Mouse (Mus musculus): ENCODE results near the gene Rcor3.

The Rcor3 gene

DNA sequence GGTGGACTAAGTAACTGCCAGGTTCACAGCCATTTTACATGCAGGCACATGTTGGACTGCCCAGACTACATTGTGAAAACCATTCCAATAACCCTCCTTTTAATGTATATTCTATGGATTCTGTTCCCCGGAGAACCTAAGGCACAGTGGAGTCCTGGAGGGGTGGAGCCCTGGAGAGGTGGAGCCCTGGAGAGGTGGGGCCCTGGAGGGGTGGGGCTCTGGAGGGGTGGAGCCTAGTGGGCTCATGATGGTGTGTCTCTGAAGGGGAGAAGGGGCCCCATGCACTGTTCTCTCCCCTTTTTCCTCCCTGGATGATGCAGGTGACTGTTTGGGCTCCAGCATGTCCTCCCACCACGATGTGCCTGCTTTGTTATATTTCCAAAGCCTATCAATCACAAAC is 69.7 kb downstream of the Rcor3 start:
- DNase-seq: no peak

DNA sequence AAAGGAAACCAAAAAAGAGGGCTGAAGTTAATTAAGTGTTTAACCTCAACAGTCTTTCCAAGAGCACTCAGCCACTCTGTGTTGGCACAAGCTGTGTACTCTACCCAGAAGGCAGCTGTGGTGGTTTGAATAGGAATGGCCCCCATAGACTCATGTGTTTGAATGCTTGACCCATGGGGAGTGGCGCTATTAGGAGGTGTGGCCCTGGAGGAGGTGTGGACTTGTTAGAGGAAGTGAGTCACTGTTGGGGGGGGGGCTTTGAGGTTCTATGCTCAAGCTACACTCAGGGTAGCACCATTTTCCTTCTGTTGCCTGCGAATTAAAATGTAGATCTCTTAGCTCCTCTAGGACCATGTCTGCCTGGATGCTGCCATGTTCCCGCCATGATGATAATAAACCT is 70.9 kb downstream of the Rcor3 start:
- no peak for DNase-seq

DNA sequence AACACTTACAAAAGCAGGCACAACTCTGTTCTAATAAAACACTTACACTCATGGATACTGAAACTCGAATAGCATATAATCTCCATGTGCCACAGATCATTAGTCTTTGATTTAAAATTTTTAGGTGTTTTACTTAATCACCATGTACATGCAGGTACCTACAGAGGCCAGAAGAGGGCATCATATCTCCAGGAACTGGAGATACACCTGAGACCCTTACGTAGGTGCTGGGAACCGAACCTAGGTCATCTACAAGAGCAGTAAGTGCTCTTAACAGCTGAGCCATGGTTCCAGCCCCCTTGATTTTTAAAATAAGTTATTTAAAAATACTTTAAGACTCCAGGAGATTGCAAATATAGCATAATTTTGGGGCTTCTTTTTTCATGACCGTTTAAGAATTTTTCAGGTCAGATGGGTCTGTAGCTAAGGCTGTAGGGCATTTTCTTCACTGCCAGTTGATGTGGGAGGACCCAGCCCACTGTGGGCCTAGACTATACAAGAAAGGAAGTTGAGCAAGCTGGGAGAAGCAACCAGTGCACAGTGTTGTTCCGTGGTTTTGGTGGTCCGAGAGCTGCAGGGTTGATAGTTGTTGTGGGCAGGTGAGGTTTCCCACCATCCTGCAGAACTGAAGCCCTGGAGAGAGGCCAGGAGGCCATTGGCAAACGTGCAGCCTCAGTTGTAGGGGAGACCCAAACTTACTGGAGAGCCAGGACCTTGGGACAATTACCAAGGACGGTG is 74.5 kb downstream of the Rcor3 start:
- DNase-seq: no peak

DNA sequence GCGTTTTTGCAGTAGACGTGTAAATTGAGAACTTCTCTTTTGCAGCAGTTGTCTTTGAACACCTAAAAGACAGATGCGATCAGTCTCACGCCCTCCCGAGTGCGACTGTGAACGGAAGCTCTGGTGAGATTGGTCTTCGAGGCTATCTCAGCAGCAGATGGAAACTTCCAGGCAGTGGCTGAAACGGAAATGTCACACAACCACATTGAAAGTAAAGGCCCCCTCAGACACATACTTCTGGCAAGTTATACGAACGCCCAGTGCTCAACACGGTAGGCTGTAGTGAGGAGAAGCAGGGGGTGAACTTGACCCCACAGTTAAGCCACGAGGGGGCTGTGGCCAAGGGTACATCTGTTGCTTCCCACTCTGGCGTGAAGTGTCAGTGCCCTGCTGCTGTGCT is 75.2 kb downstream of the Rcor3 start:
- no peak for DNase-seq

DNA sequence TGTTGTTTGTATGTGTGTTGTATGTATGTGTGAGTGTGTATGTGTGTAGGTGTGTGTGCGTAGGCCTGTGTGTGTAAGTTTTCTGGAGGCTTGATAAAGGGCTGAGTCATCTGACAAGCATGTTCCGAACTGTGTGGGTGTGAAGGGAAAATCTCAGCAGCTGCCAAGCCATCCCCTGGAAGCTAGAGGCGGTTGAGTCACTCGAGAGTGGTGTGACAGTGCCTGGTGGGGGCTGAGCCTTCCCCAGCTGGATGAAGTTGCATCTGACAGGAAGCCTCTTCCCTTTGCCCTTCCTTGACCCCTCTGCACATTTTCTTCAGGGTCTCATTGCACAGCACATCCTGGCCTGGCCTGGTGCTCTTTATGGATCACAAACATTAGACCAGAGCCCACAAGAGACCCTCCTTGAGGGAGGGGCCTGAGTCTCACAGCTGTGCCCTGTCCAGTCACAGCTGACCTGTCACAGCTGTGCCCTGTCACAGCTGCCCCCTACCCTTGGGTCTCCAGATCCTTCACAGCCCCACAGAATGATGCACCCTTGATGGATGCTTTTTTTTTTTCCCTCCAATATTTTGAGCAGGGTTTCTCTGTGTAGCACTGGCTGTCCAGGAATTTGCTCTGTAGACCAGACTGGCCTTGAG is 76.1 kb downstream of the Rcor3 start:
- DNase-seq: peak; percentile 91

DNA sequence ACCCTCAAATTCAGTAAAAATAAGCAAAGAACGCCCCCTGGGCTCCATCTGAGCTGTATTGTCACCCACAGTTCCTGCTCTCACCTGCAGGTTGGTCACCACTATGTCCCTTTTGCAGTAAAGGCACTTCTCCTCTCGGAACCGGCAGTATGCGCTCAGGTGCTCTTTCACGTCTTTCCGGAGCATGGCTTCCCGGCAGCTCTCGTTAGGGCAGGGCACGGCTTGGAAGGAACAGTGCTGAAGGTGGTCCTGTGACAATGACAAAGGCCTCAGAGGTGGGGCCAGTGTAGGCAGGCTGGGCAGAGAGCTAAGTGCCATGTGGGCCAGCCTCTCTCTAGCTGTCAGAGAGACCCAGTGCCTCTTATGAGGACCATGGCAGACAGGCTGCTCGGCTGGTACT is 79.0 kb downstream of the Rcor3 start:
- no peak for DNase-seq

DNA sequence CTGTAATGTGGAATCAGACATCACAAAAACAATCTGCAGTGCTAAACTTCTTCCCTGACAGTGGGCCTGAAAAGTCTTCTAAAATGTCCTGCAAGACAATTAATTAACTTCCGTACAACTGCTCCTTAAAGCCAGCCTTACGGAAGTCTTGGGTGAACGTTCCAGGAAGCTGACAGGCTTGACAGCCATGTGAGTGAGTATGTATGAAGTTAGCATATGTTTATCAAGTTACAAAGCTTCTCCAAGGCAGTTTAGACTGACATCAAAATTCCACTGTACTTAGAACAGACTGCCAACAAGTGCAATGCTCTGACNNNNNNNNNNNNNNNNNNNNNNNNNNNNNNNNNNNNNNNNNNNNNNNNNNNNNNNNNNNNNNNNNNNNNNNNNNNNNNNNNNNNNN is 84.1 kb downstream of the Rcor3 start:
- DNase-seq: no peak

DNA sequence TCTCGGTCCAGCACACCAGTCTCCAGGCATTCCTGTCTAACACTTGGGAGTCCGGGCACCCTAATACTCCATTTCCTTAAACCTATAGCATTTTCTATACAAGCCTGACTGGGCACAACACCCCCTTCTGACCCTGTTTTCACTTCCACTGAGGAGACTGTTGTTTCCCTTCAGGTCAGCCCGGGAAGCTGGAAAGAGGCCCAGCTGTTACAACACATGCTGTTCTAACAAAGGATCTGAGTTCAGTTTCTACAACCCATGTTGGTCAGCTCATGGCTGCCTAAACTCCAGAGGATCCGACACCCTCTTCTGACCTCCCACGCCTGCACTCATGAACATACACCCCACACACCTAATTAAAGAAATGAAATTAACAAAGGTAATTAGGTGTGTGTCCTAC is 84.9 kb downstream of the Rcor3 start:
- DNase-seq: no peak

DNA sequence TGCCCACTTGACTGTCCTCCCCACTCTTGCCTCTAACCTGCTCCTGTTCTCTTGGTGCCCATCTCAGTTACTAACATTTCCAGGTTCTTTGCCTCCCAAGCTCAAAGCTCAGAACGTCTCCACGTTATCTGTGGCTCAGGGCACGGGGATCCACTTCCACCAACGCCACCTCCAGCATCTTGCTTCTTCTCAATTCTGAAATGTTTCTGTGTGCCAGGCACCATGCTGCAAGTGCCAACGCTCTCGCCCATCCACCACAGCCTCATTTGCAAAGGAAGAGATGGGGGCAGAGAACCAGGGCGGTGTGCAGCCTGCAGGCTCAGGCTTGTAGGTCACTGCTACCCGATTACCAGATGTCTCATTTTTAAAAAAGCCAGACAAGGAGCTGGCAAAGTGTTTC is 85.4 kb downstream of the Rcor3 start:
- peak; percentile 68 for DNase-seq

Measured in right cerebral cortex, adult 18-20 months (tissue).